Mouse (Mus musculus): ENCODE results near the gene Rnf166. TPM values are rescaled to one million over a fixed set of nuclear protein-coding genes. Genes with fewer than 3 reads are reported as not detected.

Rnf166 gene
- polyA plus RNA-seq, 1 experiment from 2014 or later, result 31.5 TPM

DNA sequence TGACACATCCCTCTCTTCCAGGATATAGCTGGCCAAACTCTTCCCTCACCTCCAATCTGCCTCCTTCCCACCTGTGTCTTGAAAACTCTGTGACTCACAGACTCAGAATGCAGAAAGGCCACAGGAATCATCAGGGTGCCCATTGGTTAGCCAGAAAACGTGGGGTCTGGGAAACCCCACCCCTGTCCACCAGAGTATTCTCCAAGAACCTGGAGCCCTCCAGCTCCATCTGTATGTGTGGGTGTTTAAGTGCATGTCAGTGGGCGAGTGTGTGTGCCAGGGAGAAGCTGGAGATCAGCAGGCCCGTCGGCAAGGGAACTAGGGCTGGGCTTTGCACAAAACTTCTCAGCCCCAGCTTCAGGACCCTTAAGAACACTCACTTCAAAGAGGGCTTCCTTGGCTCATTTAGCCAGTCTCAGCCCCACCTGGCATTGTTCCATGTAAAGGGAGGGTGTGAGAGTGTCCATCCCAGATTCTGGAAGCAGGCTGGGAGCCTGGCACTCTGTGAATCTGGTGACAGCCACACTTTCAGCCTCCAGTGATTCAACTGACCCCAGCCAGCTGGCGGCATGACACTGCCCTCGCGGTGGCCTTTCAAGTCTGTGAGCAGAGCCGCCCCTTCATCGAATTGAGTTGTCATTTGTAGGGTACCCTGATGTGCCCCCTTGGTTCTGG is 55.8 kb downstream of the Rnf166 start:
- ATAC-seq, result no peak
- Histone ChIP-seq H3K4me2 (replicated peaks) (no peak overlapping the region), H3K4me1 (replicated peaks) (peaks cover 9% of the 10 kb centered on the region), H3K27ac (no peak overlapping the region), H3K9ac (no peak overlapping the region), H3K27me3 (replicated peaks) (no peaks in the 10 kb centered on the region), H3K36me3 (peaks cover 22% of the 10 kb centered on the region), H3K9me3 (no peaks in the 10 kb centered on the region), H3K4me3 (replicated peaks) (no peak overlapping the region)
- 69% methylated on average over 9 of the region's 9 CpGs for WGBS

Other genes with a start within 250 kb of the Rnf166 start
- 4.9 and 5.2 TPM in 2 replicates for gene Zfpm1, start 193.9 kb downstream of the Rnf166 start, polyA plus RNA-seq (2015; fragmentation: Nextera tagmentation; extraction: Ambion mirVana)
- not detected in 2 replicates for gene Trhr2, start 115.3 kb downstream of the Rnf166 start, polyA plus RNA-seq (2015; fragmentation: Nextera tagmentation; extraction: Ambion mirVana)
- gene Zc3h18, start 99.5 kb downstream of the Rnf166 start, polyA plus RNA-seq (2015; fragmentation: Nextera tagmentation; extraction: Ambion mirVana), result 53.9 and 54.0 TPM in 2 replicates
- not detected in 2 replicates for gene Il17c, start 54.0 kb downstream of the Rnf166 start, polyA plus RNA-seq (2015; fragmentation: Nextera tagmentation; extraction: Ambion mirVana)
- 307 and 314 TPM in 2 replicates for gene Cyba, start 43.1 kb downstream of the Rnf166 start, polyA plus RNA-seq (2015; fragmentation: Nextera tagmentation; extraction: Ambion mirVana)
- 60.2 and 68.3 TPM in 2 replicates for gene Mvd, start 32.6 kb downstream of the Rnf166 start, polyA plus RNA-seq (2015; fragmentation: Nextera tagmentation; extraction: Ambion mirVana)
- 0.57 and 0.86 TPM in 2 replicates for gene Snai3, start 15.3 kb downstream of the Rnf166 start, polyA plus RNA-seq (2015; fragmentation: Nextera tagmentation; extraction: Ambion mirVana)
- gene Ctu2, start 79 bp upstream of the Rnf166 start, polyA plus RNA-seq (2015; fragmentation: Nextera tagmentation; extraction: Ambion mirVana), result 43.4 and 44.6 TPM in 2 replicates
- 10.8 and 12.2 TPM in 2 replicates for gene Piezo1, start 75.3 kb upstream of the Rnf166 start, polyA plus RNA-seq (2015; fragmentation: Nextera tagmentation; extraction: Ambion mirVana)
- gene Cdt1, start 92.0 kb upstream of the Rnf166 start, polyA plus RNA-seq (2015; fragmentation: Nextera tagmentation; extraction: Ambion mirVana), result 40.3 and 41.8 TPM in 2 replicates
- gene Aprt, start 100.8 kb upstream of the Rnf166 start, polyA plus RNA-seq (2015; fragmentation: Nextera tagmentation; extraction: Ambion mirVana), result 545 and 612 TPM in 2 replicates
- 17.1 and 18.8 TPM in 2 replicates for gene Galns, start 135.4 kb upstream of the Rnf166 start, polyA plus RNA-seq (2015; fragmentation: Nextera tagmentation; extraction: Ambion mirVana)
- gene Trappc2l, start 135.6 kb upstream of the Rnf166 start, polyA plus RNA-seq (2015; fragmentation: Nextera tagmentation; extraction: Ambion mirVana), result 58.0 and 76.0 TPM in 2 replicates
- gene Pabpn1l, start 146.7 kb upstream of the Rnf166 start, polyA plus RNA-seq (2015; fragmentation: Nextera tagmentation; extraction: Ambion mirVana), result not detected in 2 replicates
- 4.6 and 4.7 TPM in 2 replicates for gene Cbfa2t3, start 223.0 kb upstream of the Rnf166 start, polyA plus RNA-seq (2015; fragmentation: Nextera tagmentation; extraction: Ambion mirVana)

Data from intestine, embryonic 15.5 days (tissue).